Mouse (Mus musculus): Measurements from ENCODE around the gene Tbcd.
"Not testable (repeated sequence)": the region's sequence is repeated elsewhere in the genome, so short reads cannot be mapped to it uniquely, and the experiment has no call there.

Gene Tbcd

DNA sequence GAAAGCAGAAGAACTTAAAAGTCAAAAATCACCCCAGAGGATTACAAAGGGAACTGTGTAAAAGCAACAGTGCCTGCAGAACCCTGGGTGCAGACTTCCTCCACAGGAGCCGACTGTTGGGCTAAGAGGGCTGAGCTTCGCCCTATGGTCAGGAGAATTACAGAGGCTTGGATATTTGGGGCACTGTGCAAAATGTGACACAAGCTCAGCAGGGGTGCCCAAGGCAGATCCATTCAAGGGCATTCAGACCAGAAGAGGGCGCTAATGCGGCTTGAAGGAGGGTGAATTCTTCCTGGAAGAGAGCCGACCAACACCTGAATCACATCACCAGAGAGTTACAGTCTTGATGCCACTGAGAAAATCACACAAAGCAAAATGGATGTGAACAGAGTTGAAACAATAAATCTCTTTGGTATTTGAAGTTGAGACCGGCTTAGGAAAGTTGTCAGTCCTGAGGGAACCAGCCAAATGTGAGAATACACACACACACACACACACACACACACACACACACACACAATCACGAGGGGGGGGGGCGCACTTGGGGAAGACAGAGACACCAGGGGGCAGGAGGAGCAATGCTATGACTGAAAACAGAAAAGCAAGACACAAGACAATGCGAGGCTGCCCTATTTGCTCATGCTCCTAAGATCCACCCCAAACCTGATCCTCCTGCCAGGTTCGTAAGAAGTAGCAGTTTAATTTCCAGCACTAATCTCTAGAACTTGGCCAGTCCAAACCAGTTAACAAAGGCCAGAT, 201.0 kb downstream of the Tbcd start:
- no peak for DNase-seq (ENCODE audit: low read depth, low spot score)

DNA sequence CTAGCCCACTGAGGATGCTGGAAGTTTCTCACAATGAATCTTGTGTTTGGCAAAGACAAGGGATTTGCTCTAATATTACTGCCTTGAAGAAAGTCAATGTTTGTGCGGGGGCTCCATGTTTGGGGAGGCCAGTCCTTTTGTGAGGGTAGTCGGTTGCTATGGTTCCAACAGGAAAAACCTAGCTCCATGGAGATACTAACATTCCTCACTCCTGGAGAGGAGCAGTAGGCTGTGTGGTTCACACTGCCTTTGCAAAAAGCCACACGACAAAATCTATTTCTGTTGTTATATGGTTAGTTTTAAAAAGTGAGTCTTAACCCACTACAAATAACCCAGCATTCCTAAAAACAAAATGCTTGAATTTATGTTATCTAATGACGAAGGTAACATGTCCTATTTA, 201.9 kb downstream of the Tbcd start:
- DNase-seq (ENCODE audit: low read depth, low spot score): no peak

DNA sequence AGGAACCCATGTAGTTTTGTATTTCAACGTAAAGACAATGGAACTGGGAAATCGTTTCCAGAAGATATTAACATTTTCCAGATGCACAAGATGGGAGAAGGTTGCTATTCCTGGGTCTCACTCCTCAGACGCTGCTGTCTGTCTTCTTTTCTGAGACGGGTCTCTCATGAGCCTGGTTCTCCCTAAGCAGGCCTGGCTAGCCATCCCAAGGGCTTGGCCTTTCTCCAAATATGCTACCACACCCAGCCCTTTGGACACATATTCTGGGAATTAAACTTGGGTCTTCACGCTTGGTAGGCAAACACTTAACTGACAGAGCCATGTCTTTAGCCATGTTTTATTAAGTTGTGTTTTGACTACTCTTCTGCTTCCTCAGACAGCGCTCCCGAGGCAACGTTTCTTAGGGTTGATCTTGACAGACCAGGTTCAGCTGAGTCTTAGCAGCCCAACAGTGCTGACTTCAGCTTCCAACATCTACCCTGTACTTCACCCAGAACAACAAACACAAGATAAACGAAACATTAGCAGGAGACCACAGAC, 202.7 kb downstream of the Tbcd start:
- no peak for DNase-seq (ENCODE audit: low read depth, low spot score)

DNA sequence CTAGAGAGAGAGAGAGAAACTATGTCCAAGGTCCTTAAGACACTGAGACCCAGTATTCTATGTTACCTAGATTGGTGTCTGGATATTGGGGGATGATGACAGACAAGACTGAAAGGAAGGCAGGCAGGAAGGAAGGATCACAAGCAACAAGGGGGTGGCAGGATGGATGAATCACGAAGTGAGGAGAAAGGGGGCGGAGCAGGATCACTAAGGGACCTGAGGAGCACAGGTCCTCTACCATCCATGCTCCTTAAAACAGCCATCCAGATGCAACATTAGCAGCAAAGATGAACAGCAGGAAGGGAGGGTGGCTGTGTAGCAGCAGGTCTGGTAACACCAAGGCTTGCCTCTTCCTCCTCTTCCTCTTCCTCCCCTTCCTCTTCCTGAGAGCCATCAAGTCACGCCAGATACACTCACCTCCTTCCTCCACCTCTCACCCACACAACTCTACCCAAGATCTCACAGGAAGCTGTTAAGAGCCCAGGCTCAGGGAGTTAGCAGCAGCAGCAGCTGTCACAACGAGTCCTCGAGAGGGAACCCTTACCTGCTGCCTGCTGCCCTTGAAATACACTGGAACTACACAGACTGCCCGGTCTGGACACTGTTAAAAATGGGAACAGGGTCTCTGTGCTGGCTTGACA, 203.5 kb downstream of the Tbcd start:
- no peak for DNase-seq (ENCODE audit: low read depth, low spot score)

DNA sequence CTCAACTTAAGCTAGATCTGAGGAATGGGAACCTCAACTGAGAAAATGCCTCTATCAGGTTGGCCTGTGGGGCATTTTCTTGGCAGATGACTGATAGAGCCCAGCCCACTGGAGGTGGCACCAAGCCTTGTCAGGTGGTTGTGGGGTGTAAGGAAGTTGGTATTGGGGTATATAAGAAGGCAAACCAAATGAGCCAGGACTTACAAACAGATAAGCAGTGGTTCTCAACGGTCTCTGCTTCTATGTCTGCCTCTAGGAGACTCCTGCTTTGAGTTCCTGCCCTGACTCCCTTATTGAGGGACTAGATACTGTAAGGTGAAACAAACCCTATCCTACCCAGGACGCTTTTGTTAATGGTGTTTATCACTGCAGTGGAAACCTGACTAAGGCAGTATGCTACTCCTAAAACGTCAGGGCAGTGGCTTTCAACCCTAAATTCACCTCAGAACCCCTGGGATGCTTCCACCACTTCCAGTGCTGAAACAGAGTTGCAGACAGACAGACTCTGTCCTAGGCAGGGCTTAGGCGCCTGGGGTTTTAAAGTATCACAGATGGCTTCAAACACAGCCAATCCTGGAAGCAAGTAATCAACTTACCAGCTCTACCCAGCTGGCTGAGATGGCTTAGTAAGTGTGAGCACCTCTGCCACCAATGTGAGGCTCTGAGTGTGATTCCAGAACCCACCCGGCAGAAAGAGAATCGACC, 204.2 kb downstream of the Tbcd start:
- no peak for DNase-seq (ENCODE audit: low read depth, low spot score)

DNA sequence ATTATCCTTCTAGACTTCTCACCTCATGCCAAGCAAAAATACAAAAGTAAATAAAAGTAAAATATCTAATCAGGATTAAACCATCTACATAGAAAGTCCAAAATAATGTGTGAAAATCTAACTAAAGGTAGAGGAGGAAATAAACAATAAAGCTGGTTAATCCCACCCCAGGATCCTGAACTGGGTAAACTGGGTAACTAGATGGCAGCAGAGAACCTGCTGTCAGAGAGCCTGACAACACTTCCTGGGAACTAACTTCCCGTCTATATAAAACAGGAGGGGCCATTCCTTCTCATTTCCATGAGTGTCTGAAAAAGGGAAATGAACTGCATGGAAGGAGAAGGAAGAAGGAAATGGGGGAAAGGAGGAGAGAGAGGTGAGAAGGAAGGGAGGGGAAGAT, 206.4 kb downstream of the Tbcd start:
- no peak for DNase-seq (ENCODE audit: low read depth, low spot score)

DNA sequence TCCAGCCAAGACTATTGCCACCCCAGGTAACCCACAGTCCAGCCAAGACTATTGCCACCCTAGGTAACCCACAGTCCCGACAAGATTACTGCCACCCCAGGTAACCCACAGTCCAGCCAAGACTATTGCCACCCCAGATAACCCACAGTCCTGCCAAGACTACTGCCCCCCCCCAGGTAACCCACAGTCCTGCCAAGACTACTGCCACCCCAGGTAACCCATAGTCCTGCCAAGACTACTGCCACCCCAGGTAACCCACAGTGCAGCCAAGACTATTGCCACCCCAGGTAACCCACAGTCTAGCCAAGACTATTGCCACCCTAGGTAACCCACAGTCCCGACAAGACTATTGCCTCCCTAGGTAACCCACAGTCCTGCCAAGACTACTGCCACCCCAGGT, 208.9 kb downstream of the Tbcd start:
- not testable (repeated sequence) for DNase-seq (ENCODE audit: low read depth, low spot score)

DNA sequence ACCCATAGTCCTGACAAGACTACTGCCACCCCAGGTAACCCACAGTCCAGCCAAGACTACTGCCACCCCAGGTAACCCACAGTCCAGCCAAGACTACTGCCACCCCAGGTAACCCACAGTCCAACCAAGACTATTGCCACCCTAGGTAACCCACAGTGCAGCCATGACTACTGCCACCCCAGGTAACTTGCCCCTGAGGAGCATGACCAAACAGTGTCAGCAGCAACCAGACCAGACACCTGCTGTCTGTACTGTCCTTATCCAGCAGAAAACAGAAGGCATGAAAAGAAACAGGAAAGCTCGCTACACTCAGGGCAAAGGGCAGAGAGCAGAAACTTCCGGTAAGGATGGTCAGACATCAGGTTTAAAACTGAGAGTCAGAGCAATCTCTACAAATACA, 209.4 kb downstream of the Tbcd start:
- DNase-seq (ENCODE audit: low read depth, low spot score): no peak

All from telencephalon, adult 2 months (tissue).